Mouse (Mus musculus): ENCODE data around the gene Itk.

The Itk gene

DNA sequence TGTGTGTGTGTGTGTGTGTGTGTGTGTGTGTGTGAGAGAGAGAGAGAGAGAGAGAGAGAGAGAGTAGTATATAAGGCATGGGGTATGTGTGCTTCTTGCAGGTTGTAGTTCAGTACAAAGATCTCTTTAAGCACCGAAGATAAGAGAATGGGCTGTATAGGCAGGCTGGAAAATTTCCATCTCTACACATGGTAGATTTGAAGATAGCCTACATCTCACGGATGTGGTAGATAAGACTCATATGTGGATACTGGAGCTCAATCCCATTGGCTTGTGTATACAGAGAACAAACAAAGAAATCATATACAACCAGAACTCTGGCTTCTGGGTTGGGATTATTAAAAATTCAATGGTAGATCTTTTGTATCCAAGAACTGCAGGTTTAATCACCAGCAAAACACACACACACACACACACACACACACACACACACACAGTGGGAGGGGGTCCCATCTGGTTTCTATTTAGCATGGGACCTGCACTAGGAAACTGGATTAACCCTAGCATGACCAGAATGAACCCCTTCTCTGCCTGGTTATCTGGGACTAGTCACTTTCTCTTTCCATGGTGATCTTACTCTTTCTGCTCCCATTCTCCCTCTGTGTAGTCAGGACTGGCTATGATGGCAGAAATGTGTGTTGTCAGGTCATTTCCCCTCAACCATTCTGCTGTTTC, 28.2 kb downstream of the Itk start:
- no peak for DNase-seq (ENCODE audit: low spot score in 2 of 2)

- DNase-seq (ENCODE audit: low spot score in 2 of 2): no peak
Observed at GRCm38 (mm10) chr11:46358369-46358768, 30.9 kb downstream of the Itk start.

GRCm38 (mm10) chr11:46349681-46350410, 39.5 kb downstream of the Itk start:
- DNase-seq (ENCODE audit: low spot score in 2 of 2): no peak

DNA sequence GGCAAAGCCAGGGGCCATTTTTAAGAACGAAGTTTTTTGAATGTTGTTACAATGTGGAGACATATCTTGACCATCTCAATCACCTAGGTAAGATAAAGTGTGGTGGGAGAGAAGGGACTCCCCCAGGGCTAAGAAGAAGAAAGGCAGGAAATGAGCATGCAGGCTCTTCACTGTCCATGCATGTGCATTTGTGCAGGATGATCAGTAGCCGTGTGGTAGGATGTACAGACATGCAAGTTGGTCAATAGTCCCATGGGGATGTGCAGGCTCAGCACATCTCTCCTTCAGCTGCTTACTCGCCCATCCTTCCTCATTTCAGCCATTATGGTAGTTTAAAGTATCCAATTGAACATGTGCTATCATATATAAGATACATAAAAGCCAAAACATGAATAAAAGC, 40.9 kb downstream of the Itk start:
- no peak for DNase-seq (ENCODE audit: low spot score in 2 of 2)

DNA sequence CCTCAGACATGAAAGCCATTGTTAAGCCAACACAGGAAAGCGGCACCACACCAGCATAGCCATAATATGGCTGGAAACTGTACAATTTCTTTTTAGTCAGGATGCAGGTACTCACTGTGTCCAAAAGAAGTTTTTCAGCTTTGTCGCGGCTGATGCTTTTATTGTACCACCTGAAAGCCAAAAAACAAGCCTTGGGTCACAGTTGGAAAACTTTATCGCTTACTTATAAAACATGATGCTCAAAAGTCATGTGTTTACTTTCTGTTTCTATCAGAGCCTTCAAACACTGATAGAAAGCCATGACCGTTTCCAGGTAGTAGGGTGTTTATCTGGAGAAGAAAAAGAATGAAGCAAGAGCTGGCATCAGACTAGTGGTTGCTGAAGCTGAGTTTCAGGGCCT, 41.6 kb downstream of the Itk start:
- no peak for DNase-seq (ENCODE audit: low spot score in 2 of 2)

DNA sequence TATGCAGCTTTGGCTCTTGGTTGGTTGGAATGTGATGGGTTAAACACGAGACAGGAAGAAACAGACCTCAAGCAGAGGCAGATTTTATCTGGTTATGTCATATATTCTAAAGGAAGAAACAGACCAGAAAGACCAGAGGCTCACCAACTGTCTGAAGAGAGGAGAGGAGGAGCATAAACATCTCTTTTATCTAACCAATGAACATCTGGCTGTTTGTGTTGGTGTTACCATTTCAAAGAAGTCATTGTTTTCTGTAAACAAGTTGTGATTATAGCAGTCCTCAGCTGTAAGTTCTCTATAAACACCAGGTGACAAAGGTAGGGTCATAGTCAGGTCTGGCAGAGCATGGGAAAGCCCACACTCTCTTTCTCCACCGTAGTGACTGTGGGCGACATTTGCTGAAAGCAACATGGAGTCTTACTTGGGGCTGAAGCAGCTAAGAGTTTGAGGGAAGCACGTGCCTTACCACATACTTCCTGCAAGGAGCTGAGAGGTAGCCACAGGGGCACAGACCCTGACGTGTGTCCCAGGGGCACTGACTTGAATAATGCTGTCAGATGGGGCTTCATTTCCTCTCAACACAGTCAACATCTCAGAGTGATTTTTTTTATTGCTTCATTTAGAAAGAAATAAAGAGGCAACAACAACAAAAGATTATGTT, 45.3 kb downstream of the Itk start:
- no peak for DNase-seq (ENCODE audit: low spot score in 2 of 2)

DNA sequence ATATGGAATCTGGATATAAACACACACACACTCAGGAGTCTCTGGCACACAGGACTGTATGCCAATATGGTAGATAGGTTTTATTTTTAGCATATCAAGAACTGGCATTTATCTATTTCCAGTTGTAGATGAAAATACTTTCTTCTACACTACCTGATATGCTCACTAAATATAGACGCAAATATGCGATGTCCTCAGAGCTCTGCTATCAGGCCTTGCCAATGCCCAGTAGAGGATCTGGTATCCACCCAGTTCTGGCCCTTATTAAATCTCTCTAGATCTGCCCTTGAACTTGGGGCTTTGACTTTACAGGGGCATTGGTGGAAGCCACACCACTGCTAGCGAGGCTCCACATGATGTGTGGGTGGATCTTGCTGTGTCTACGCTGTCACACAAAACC, 47.4 kb downstream of the Itk start:
- DNase-seq (ENCODE audit: low spot score in 2 of 2): no peak

DNA sequence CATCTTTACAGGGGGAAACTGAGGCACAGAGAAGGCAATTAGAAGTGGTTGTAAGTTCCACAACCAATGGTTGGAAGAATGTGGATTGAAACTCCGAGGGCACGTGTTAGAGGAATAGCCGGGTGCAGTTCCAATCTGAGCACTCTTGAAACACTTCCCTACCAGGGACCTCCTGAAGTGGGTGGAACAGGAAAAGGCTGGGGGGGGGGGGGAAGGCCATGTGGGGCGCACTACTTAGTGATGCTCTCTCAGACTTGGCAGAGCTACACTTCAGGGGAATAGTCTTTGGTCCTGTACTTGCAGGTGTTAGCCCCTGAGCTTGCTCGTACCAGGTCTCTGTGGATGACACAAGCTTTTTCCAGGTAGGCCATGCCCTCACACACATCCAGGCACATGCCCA, 53.3 kb downstream of the Itk start:
- no peak for DNase-seq (ENCODE audit: low spot score in 2 of 2)

DNA sequence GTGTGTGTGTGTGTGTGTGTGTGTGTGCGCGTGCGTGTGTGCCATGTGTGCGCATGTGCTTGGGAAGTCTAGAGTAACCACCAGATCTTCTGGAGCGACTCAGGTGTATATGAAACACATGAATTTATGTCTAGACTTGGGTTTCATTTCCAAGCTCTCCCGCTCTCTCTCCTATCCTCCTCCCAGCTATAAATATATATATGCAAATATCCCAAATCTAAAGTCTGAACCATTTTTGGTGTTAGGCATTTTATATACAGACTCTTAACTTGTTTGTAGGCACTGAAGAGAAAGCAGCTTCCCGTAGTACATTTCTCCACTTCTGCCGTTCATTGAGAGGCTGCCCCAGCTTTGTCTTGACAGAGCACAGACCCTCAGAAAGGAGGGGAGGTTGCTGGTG, 57.1 kb downstream of the Itk start:
- no peak for DNase-seq (ENCODE audit: low spot score in 2 of 2)

DNA sequence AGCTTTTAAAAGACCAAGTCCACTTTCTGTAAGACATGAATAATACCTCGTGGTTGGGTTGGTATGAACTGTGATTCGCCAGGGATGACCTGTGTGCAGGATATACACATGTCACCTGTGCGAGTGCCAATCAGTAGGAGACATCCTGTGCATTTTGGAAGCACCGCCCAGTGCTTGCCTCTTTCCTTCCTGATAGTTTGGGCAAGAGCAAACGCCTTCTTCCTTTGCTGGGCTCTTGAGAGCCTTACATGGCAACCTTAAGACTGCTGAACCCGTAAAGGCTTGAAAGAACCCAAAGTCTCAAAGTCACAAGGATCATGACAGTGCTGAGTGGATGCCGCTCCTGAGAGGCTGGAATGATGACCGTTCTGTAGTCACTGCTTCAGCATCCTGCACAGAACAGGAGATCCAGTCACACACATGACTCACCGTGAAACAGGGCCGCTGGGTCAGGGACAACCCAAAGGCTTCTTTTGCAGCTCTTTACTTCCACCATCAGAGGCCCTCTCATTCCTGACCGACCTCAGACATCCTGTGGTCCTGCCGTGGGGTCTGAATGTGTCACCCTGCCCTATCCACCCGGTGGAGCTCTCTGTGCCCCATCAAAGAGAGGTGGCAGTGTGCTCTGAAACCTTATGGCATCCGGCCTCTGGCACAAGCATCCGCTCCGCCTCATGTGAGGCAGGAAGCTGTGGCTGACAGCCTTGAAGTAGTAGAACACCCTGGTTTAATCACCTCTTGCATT, 62.9 kb downstream of the Itk start:
- no peak for DNase-seq (ENCODE audit: low spot score in 2 of 2)

DNA sequence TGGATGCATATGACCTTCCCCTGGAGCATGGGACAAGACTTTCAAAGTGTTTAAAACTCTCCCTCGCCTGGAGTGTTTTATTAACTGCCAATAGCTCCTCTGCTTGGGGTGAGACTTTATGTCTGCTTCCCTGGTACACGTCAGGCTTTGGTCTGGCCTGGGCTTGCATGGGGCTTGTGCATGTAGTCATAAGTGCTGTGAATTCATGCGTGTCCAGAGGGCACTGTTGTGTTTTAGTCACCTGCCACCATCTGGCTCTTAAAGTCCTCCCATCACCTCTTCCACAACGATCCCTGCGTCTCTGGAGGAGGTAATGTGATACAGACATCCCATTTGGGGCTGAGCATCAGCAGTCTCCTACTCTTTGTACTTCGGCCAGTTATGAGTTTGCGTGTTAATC, 67.8 kb downstream of the Itk start:
- DNase-seq (ENCODE audit: low spot score in 2 of 2): no peak

GRCm38 (mm10) chr11:46314534-46314933, 74.8 kb downstream of the Itk start:
- DNase-seq (ENCODE audit: low spot score in 2 of 2): no peak

- DNase-seq (ENCODE audit: low spot score in 2 of 2): peak in 1 of 2 experiments; percentile 59
Observed at GRCm38 (mm10) chr11:46313851-46314250, 75.5 kb downstream of the Itk start.

DNA sequence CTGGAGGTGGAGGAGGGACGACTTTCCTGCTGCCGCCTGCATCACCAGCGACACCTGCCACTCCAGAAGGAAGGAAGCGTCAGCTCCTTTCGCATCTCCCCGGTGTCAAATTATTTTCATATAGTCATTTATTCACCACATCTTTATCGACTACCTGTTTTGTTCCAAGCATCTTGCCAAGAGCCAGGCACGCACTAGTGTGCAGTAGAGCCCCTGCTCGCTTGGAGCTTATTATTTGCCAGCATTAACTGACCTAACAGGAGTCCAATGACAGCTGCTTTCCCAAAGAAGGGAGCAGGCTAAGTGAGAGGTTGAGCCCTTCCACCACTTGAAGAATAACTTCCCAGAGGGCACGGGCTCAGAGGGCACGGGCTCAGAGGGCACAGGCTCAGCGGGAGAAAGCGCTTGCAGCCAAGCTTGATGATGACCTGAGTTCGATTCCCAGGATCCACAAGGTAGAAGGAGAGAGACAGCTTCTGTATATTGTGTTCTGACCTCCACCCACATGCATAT, 76.7 kb downstream of the Itk start, which contains the start of gene Cyfip2:
TSS of gene Cyfip2 (minus strand) at position 337 of the 513 bp plus-strand sequence.
- DNase-seq (ENCODE audit: low spot score in 2 of 2): no peak

DNA sequence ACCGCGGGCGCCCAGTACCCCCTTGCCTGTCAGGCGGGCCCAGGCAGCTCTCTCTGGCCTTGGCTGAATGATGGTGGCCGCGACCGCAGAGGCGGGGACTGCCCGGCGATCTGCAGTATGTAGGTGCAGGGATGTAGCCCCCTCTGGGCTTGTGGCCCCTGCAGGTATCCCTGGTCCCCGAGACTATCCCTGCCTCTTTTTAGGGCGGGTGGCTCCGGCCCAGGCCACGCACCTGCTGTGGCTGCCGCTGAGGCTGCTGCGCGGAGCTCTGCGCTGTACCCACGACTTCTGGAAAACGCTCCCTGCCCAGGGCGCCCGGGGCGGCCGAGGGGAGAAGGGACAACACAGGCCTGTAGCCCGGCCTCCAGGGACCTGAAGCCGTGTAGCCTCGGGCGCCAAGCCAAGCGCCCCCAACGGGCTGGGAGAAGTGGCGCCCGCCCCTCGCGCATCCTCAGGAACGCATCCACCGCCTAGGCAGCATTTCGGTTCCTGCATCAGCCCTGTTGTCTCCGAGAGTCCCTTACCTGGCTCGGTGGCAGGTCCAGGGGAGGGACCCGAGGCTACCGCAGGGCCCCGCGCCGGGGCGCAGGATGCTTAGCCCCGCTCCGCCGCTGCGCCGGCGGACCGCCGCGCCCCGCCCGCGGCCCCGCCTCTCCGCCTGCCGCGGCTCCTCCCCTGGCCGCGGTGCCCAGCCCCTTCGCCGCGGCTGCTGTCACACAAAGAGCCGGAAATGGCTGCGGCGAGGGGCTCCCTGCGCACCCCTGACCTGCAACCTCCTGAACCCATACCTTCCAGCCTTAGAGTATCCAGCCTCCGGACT, 77.4 kb downstream of the Itk start:
- peak; percentile 48 to 53 for DNase-seq (ENCODE audit: low spot score in 2 of 2)

GRCm38 (mm10) chr11:46311181-46311702, 78.1 kb downstream of the Itk start:
- DNase-seq (ENCODE audit: low spot score in 2 of 2): peak in 1 of 2 experiments; percentile 30

- no peak for DNase-seq (ENCODE audit: low spot score in 2 of 2)
Observed at GRCm38 (mm10) chr11:46310647-46311063, 78.7 kb downstream of the Itk start.

DNA sequence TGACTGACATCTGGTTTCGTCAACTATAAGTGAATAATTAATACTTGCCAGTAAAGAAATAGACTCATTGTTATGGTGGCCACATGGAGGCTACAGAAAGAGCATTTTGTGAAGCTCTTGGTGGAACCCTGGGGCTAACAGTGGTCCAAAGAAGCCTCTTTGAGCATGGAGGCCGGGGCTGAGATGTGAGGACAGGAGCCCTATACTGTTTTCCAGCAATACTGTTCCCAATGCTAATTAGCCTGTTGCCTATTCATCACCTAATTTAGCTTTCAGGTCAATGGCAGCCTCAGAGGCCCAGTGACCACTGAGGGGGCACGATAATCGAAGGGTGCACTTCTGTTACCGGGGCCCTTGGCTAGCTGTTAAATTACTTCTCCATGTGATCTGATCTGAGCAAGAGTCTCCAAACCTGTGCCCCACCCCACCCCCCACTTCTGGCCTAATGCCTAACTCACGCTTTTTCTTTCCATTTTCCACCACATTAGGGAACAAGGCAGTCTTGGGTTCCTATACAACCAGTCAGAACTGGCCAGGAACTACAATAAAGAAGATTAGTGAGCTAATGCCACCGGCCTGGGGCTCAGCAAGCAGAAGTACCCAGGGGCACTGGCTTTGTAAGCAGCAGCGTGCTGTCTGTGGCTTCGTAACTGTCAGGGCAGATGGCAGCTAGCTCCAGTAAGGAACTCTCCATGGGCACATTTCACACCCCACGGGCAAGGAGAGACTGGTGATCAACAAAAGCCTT, 79.3 kb downstream of the Itk start:
- DNase-seq (ENCODE audit: low spot score in 2 of 2): no peak

DNA sequence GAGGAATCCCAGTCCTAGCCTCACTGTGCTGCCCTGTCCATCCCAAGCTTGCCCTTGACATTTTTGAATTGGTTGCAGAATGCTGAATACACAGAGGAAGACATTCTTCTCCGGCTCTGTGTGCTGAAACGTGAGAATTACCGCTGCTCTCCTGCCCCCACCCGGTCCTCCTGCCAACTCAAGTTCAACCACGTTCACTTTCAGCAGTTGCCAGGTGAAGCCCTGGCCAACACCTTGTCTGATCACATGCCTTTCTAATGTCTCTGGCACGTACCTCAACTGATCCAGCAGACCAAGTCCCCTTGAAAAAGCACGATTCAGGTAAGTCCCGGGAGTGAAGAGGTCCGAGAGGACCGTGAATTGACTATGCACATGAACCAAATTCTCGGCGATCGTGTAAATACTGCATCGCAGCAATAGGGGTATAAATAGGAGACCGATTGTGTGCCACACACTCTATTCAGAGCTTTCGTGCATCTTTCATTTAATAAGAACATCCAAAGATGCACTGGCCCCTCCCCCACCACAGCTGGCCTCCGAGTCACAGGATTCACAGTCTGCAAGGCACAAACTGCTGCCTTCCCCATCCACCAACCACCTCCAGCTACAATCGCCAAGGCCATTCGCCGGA, 80.1 kb downstream of the Itk start:
- peak; percentile 55 to 60 for DNase-seq (ENCODE audit: low spot score in 2 of 2)
